Mouse (Mus musculus): ENCODE results near the gene 1700013G24Rik. TPM values are rescaled to one million over a fixed set of nuclear protein-coding genes. Genes with fewer than 3 reads are reported as not detected.

Gene 1700013G24Rik
- polyA plus RNA-seq, 1 experiment from 2014 or later: not detected

GRCm38 (mm10) chr4:137443625-137444024, 9.5 kb upstream of the 1700013G24Rik start:
- Histone ChIP-seq H3K27me3 (no peaks in the 10 kb centered on the region), H3K9me3 (no peaks in the 10 kb centered on the region), H3K4me1 (peaks cover 10% of the 10 kb centered on the region), H3K36me3 (no peaks in the 10 kb centered on the region), H3K9ac (replicated peaks) (no peak overlapping the region), H3K27ac (replicated peaks) (no peak overlapping the region), H3K4me2 (replicated peaks) (no peak overlapping the region), H3K4me3 (no peak overlapping the region)
- ATAC-seq (replicated peaks): no peak
- WGBS: 28% methylated on average over 5 of the region's 5 CpGs

GRCm38 (mm10) chr4:137445881-137446280, 7.2 kb upstream of the 1700013G24Rik start:
- H3K36me3 ChIP-seq: no peaks in the 10 kb centered on the region
- no peak overlapping the region for H3K27ac ChIP-seq (replicated peaks)
- H3K4me3 ChIP-seq: no peak overlapping the region
- WGBS: 93% methylated on average over 4 of the region's 4 CpGs
- H3K9ac ChIP-seq (replicated peaks): no peak overlapping the region
- no peak overlapping the region for H3K4me2 ChIP-seq (replicated peaks)
- H3K27me3 ChIP-seq: no peaks in the 10 kb centered on the region
- peaks cover 10% of the 10 kb centered on the region for H3K4me1 ChIP-seq
- ATAC-seq (replicated peaks): no peak
- no peaks in the 10 kb centered on the region for H3K9me3 ChIP-seq

GRCm38 (mm10) chr4:137447363-137448196, 5.5 kb upstream of the 1700013G24Rik start:
- Histone ChIP-seq H3K4me1 (peaks cover 10% of the 10 kb centered on the region), H3K27me3 (no peaks in the 10 kb centered on the region), H3K27ac (replicated peaks) (peak overlapping the region; percentile 43), H3K9me3 (no peaks in the 10 kb centered on the region), H3K4me3 (no peak overlapping the region), H3K9ac (replicated peaks) (0 out of 2 replicates have a peak overlapping the region, but pooled peaks have one; percentile 13), H3K36me3 (no peaks in the 10 kb centered on the region), H3K4me2 (replicated peaks) (no peak overlapping the region)
- ATAC-seq (replicated peaks): no peak
- 80% methylated on average over 7 of the region's 7 CpGs for WGBS

- WGBS: 15% methylated on average over 6 of the region's 6 CpGs
- no peak for ATAC-seq (replicated peaks)
- peak overlapping the region; percentile 43 for H3K27ac ChIP-seq (replicated peaks)
- no peak overlapping the region for H3K4me3 ChIP-seq
- no peaks in the 10 kb centered on the region for H3K9me3 ChIP-seq
- H3K27me3 ChIP-seq: no peaks in the 10 kb centered on the region
- no peaks in the 10 kb centered on the region for H3K36me3 ChIP-seq
- H3K4me2 ChIP-seq (replicated peaks): no peak overlapping the region
- peaks cover 10% of the 10 kb centered on the region for H3K4me1 ChIP-seq
- 0 out of 2 replicates have a peak overlapping the region, but pooled peaks have one; percentile 13 for H3K9ac ChIP-seq (replicated peaks)
Observed at GRCm38 (mm10) chr4:137448197-137448596, 4.9 kb upstream of the 1700013G24Rik start.

- WGBS: 45% methylated on average over 2 of the region's 2 CpGs
- Histone ChIP-seq H3K27ac (replicated peaks) (no peak overlapping the region), H3K36me3 (no peaks in the 10 kb centered on the region), H3K9ac (replicated peaks) (no peak overlapping the region), H3K9me3 (no peaks in the 10 kb centered on the region), H3K27me3 (no peaks in the 10 kb centered on the region), H3K4me1 (peaks cover 10% of the 10 kb centered on the region), H3K4me2 (replicated peaks) (no peak overlapping the region), H3K4me3 (no peak overlapping the region)
- ATAC-seq (replicated peaks): no peak
Observed at GRCm38 (mm10) chr4:137448641-137449040, 4.4 kb upstream of the 1700013G24Rik start.

GRCm38 (mm10) chr4:137449132-137449531, 4.0 kb upstream of the 1700013G24Rik start:
- peaks cover 10% of the 10 kb centered on the region for H3K4me1 ChIP-seq
- H3K4me3 ChIP-seq: no peak overlapping the region
- no peak overlapping the region for H3K9ac ChIP-seq (replicated peaks)
- no peaks in the 10 kb centered on the region for H3K36me3 ChIP-seq
- no peak overlapping the region for H3K4me2 ChIP-seq (replicated peaks)
- H3K27me3 ChIP-seq: no peaks in the 10 kb centered on the region
- 79% methylated on average over 2 of the region's 2 CpGs for WGBS
- no peak for ATAC-seq (replicated peaks)
- H3K9me3 ChIP-seq: no peaks in the 10 kb centered on the region
- no peak overlapping the region for H3K27ac ChIP-seq (replicated peaks)

GRCm38 (mm10) chr4:137449715-137450114, 3.4 kb upstream of the 1700013G24Rik start:
- H3K9me3 ChIP-seq: no peaks in the 10 kb centered on the region
- no peaks in the 10 kb centered on the region for H3K36me3 ChIP-seq
- no peak overlapping the region for H3K4me2 ChIP-seq (replicated peaks)
- H3K27me3 ChIP-seq: no peaks in the 10 kb centered on the region
- 87% methylated on average over 10 of the region's 10 CpGs for WGBS
- ATAC-seq (replicated peaks): no peak
- no peak overlapping the region for H3K9ac ChIP-seq (replicated peaks)
- H3K4me1 ChIP-seq: peaks cover 10% of the 10 kb centered on the region
- no peak overlapping the region for H3K4me3 ChIP-seq
- no peak overlapping the region for H3K27ac ChIP-seq (replicated peaks)

- no peak overlapping the region for H3K4me2 ChIP-seq (replicated peaks)
- no peaks in the 10 kb centered on the region for H3K9me3 ChIP-seq
- WGBS: 92% methylated on average over 6 of the region's 6 CpGs
- ATAC-seq (replicated peaks): no peak
- no peaks in the 10 kb centered on the region for H3K36me3 ChIP-seq
- H3K27me3 ChIP-seq: no peaks in the 10 kb centered on the region
- H3K4me3 ChIP-seq: no peak overlapping the region
- no peak overlapping the region for H3K9ac ChIP-seq (replicated peaks)
- no peak overlapping the region for H3K27ac ChIP-seq (replicated peaks)
- H3K4me1 ChIP-seq: peaks cover 10% of the 10 kb centered on the region
Observed at GRCm38 (mm10) chr4:137452190-137452589, 894 bp upstream of the 1700013G24Rik start.

- H3K36me3 ChIP-seq: no peaks in the 10 kb centered on the region
- no peak overlapping the region for H3K4me3 ChIP-seq
- H3K27ac ChIP-seq (replicated peaks): no peak overlapping the region
- ATAC-seq (replicated peaks): no peak
- no peaks in the 10 kb centered on the region for H3K4me1 ChIP-seq
- H3K4me2 ChIP-seq (replicated peaks): no peak overlapping the region
- no peaks in the 10 kb centered on the region for H3K9me3 ChIP-seq
- H3K9ac ChIP-seq (replicated peaks): no peak overlapping the region
- no peaks in the 10 kb centered on the region for H3K27me3 ChIP-seq
- WGBS: 93% methylated on average over 14 of the region's 14 CpGs
Observed at GRCm38 (mm10) chr4:137454582-137454981, 1.5 kb downstream of the 1700013G24Rik start.

GRCm38 (mm10) chr4:137456581-137456980, 3.5 kb downstream of the 1700013G24Rik start:
- H3K36me3 ChIP-seq: no peaks in the 10 kb centered on the region
- no peak overlapping the region for H3K4me3 ChIP-seq
- no peaks in the 10 kb centered on the region for H3K27me3 ChIP-seq
- H3K4me2 ChIP-seq (replicated peaks): no peak overlapping the region
- H3K9ac ChIP-seq (replicated peaks): no peak overlapping the region
- H3K9me3 ChIP-seq: no peaks in the 10 kb centered on the region
- no peak for ATAC-seq (replicated peaks)
- no peaks in the 10 kb centered on the region for H3K4me1 ChIP-seq
- no peak overlapping the region for H3K27ac ChIP-seq (replicated peaks)
- 86% methylated on average over 12 of the region's 12 CpGs for WGBS

- Histone ChIP-seq H3K4me3 (no peak overlapping the region), H3K4me2 (replicated peaks) (no peak overlapping the region), H3K9me3 (no peaks in the 10 kb centered on the region), H3K27me3 (no peaks in the 10 kb centered on the region), H3K27ac (replicated peaks) (no peak overlapping the region), H3K36me3 (no peaks in the 10 kb centered on the region), H3K9ac (replicated peaks) (no peak overlapping the region), H3K4me1 (no peaks in the 10 kb centered on the region)
- no peak for ATAC-seq (replicated peaks)
- 88% methylated on average over 4 of the region's 4 CpGs for WGBS
Observed at GRCm38 (mm10) chr4:137457292-137457691, 4.2 kb downstream of the 1700013G24Rik start.

GRCm38 (mm10) chr4:137458310-137458709, 5.2 kb downstream of the 1700013G24Rik start:
- WGBS: 86% methylated on average over 9 of the region's 9 CpGs
- no peaks in the 10 kb centered on the region for H3K9me3 ChIP-seq
- H3K4me2 ChIP-seq (replicated peaks): no peak overlapping the region
- H3K9ac ChIP-seq (replicated peaks): no peak overlapping the region
- no peak overlapping the region for H3K27ac ChIP-seq (replicated peaks)
- H3K4me1 ChIP-seq: no peaks in the 10 kb centered on the region
- no peak overlapping the region for H3K4me3 ChIP-seq
- H3K36me3 ChIP-seq: no peaks in the 10 kb centered on the region
- ATAC-seq (replicated peaks): no peak
- no peaks in the 10 kb centered on the region for H3K27me3 ChIP-seq

GRCm38 (mm10) chr4:137458861-137459260, 5.8 kb downstream of the 1700013G24Rik start:
- Histone ChIP-seq H3K4me2 (replicated peaks) (no peak overlapping the region), H3K9ac (replicated peaks) (no peak overlapping the region), H3K36me3 (no peaks in the 10 kb centered on the region), H3K4me1 (no peaks in the 10 kb centered on the region), H3K27me3 (no peaks in the 10 kb centered on the region), H3K27ac (replicated peaks) (no peak overlapping the region), H3K4me3 (no peak overlapping the region), H3K9me3 (no peaks in the 10 kb centered on the region)
- WGBS: 77% methylated on average over 5 of the region's 5 CpGs
- no peak for ATAC-seq (replicated peaks)

All from forebrain, embryonic 15.5 days (tissue).